Mouse (Mus musculus): Measurements from ENCODE around the gene Pagr1a. TPM values are rescaled to one million over a fixed set of nuclear protein-coding genes. Genes with fewer than 3 reads are reported as not detected.

Pagr1a gene
- polyA plus RNA-seq, 1 experiment from 2014 or later: 61.3 TPM

DNA sequence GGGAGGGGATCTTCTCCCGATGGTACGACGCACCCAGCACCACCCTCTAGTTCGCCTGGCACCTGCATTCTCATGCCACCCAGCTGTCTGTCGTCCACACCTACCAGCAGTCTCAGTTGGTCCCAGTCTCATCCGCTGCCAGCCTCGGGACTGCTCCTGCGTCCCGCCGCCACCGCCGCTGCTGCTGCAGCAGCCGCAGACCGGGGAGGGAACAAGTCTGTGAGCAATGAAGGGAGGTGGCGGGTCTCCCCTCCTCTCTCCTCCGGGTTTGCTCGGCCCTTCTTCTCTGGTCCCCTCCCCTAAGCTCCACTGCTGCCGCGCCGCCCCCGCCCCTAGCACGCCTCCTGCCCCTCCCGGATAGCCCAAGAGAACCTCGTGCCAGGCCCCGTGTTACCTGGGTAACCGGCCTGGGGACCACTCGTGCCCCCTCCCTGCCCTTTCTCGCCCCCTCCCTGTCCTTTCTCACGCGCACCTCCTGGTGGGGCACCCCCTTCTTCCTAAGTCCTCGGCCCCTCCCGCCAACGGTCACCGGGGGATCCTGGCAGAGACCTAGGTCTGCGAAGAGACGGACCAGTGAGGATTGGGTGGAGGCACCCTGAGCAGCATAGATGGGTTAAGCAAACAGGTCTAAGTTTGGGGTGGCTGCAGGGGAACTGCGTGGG lies 3.9 kb upstream of the Pagr1a start, which contains the start of the genes Gm42742 and Prrt2:
Gene Gm42742, minus strand, starts transcription at position 197 of the 662 bp plus-strand sequence.
Gene Prrt2, minus strand, starts transcription at position 311 of the 662 bp plus-strand sequence.
- H3K4me1 ChIP-seq (ENCODE audit: insufficient read depth, low read length): peaks cover 72% of the 10 kb centered on the region

DNA sequence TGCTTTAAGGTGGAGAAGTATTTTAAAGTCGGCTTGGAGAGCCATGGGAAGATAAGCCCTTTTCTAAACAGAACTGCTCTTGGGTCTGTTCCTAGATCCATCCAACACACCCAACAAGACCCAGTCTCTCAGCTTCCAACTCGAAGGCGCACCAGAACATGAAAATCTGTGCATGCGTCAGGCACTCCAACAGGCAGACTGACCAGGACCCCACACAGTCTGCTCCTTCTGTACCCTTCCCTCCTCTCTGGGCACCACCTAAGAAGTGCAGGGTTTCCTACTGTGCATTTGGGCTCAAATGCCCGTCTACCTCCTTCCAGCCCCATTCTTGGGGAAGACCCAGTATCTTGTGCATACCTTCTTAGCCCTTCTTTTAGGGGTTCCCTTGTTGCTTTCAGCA lies 3.3 kb upstream of the Pagr1a start:
- no peak for ATAC-seq (ENCODE audit: low FRiP score, low TSS enrichment)

More for the DNA sequence above, 3.9 kb upstream of the Pagr1a start, which contains the start of the genes Gm42742 and Prrt2:
- Histone ChIP-seq H3K9me3 (ENCODE audit: low read length) (no peaks in the 10 kb centered on the region), H3K9ac (replicated peaks; ENCODE audit: low read length) (peak within 1 kb of the TSS; percentile 64), H3K27me3 (ENCODE audit: insufficient read depth, low read length) (no peaks in the 10 kb centered on the region), H3K36me3 (ENCODE audit: insufficient read depth, low read length) (peaks cover 29% of the 10 kb centered on the region), H3K4me2 (replicated peaks; ENCODE audit: low read depth, low read length) (peak within 1 kb of the TSS; percentile 63), H3K27ac (ENCODE audit: low read length) (peak within 1 kb of the TSS; percentile 58), H3K4me3 (ENCODE audit: low read length) (peak within 1 kb of the TSS; percentile 48)
- ATAC-seq (ENCODE audit: low FRiP score, low TSS enrichment): peak; percentile 12; the same call in 1 of the 2 replicates
- WGBS: 1% methylated on average over 30 of the region's 37 CpGs

DNA sequence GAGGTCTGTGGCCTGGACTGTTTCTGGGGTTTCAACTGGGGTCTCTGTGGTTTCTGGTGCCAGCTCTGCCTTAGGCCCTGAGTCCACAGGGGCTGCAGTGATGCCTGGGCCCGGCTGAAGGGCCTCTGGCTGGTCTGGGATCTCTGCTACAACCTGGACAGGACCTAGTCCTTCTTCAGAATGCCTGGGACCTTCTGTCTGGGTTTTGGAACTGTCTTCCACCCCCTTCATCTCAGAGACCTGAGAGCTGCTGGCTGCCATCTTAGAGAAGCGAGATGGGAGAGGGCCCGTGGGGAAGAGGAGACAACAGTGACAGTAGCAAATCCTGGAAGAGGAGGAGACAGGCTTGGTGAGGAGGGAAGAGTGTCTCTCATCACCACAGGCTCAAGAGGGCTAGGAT lies 2.9 kb upstream of the Pagr1a start:
- peak overlapping the region; percentile 63 for H3K4me2 ChIP-seq (replicated peaks; ENCODE audit: low read depth, low read length)
- peak overlapping the region; percentile 48 for H3K4me3 ChIP-seq (ENCODE audit: low read length)
- H3K27ac ChIP-seq (ENCODE audit: low read length): peak overlapping the region; percentile 40
- WGBS: 58% methylated on average over 3 of the region's 3 CpGs
- H3K9me3 ChIP-seq (ENCODE audit: low read length): no peaks in the 10 kb centered on the region
- no peaks in the 10 kb centered on the region for H3K27me3 ChIP-seq (ENCODE audit: insufficient read depth, low read length)
- H3K36me3 ChIP-seq (ENCODE audit: insufficient read depth, low read length): peaks cover 35% of the 10 kb centered on the region
- H3K4me1 ChIP-seq (ENCODE audit: insufficient read depth, low read length): peaks cover 82% of the 10 kb centered on the region
- ATAC-seq (ENCODE audit: low FRiP score, low TSS enrichment): no peak
- H3K9ac ChIP-seq (replicated peaks; ENCODE audit: low read length): peak overlapping the region; percentile 64

More for the DNA sequence above, 3.3 kb upstream of the Pagr1a start:
- peak overlapping the region; percentile 63 for H3K4me2 ChIP-seq (replicated peaks; ENCODE audit: low read depth, low read length)
- peak overlapping the region; percentile 48 for H3K4me3 ChIP-seq (ENCODE audit: low read length)
- no peaks in the 10 kb centered on the region for H3K27me3 ChIP-seq (ENCODE audit: insufficient read depth, low read length)
- H3K36me3 ChIP-seq (ENCODE audit: insufficient read depth, low read length): peaks cover 31% of the 10 kb centered on the region
- H3K4me1 ChIP-seq (ENCODE audit: insufficient read depth, low read length): peaks cover 77% of the 10 kb centered on the region
- H3K27ac ChIP-seq (ENCODE audit: low read length): peak overlapping the region; percentile 58
- WGBS: 41% methylated on average over 5 of the region's 5 CpGs
- H3K9me3 ChIP-seq (ENCODE audit: low read length): no peaks in the 10 kb centered on the region
- peak overlapping the region; percentile 64 for H3K9ac ChIP-seq (replicated peaks; ENCODE audit: low read length)

DNA sequence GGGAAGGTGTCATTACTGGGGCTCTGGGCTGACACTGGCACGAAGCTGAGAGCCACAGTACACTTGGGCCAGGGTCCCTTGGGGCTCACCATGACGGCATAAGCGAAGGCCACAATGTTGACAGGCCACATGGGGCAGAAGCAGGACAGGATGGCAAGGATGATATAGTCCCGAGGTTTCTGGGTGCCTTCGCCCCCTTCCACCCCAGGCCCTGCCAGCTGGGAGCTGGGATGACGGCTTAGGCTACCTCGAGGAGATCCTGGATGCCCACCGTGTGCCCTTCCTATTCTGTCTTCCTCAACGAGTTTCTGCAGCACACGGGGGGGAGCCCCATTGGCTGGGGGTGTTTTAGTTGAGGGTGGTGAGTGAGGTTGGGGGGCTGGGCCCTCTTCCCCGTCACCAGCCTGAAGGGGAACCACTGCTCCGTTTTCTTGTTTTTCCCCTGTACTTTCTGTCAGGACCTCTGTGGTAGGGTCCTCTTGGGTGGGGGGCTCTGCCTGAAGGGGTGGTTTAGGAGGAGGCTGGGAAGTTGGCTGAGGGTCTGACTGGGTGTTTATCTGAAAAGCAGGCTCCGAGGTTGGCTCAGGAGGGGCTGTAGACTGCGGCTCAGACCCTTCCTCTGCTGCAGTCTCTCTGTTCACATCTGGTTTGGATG lies 2.3 kb upstream of the Pagr1a start:
- Histone ChIP-seq H3K27me3 (ENCODE audit: insufficient read depth, low read length) (no peaks in the 10 kb centered on the region), H3K4me1 (ENCODE audit: insufficient read depth, low read length) (peaks cover 82% of the 10 kb centered on the region), H3K9ac (replicated peaks; ENCODE audit: low read length) (peak overlapping the region; percentile 64), H3K36me3 (ENCODE audit: insufficient read depth, low read length) (peaks cover 32% of the 10 kb centered on the region), H3K27ac (ENCODE audit: low read length) (no peak overlapping the region), H3K4me3 (ENCODE audit: low read length) (no peak overlapping the region), H3K9me3 (ENCODE audit: low read length) (no peaks in the 10 kb centered on the region), H3K4me2 (replicated peaks; ENCODE audit: low read depth, low read length) (peak overlapping the region; percentile 63)
- 75% methylated on average over 14 of the region's 14 CpGs for WGBS
- no peak for ATAC-seq (ENCODE audit: low FRiP score, low TSS enrichment)

DNA sequence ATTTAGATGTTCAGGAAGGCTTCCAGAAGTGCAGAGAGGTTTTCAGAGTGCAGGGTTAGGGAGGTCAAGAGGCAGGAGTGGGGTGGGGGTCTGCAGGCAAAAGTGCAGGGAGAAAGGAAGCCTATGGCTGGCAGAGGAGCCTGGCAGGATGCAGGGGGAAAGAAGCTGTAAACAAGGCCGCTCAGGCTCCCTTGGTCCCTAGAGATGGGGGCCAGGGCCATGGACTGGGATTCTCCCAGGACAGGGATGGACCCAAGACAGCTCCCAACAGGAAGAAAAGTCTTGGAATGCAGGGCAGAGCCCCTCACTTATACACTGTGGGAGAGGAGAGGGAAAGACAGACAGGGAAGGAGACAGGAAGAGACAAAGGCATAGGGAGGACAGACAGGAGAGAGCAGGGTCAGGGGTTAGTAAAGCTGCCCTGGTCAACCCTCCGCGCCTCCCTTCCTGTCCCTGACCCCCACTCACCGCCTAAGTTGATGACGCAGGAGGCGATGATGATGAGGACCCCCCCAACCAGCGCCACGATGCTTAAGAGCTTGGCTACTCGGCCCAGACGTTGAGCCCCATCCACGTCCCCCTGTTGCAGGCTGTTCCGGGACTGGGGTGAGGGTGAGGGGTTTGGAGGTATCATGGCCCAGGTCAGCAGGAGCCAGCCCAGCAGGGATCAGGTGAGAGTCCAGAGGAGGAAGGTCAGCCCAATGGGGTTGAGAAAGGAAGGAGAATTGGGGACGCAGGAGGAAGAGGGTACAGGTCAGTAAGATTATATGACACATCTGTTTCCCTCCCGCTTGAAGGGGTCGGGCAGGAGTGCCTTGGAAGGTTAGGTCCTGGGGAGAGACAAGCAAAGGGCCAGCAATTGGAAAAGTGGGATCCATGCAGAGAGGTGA lies 1.5 kb upstream of the Pagr1a start:
- Histone ChIP-seq H3K27ac (ENCODE audit: low read length) (peak overlapping the region; percentile 98), H3K36me3 (ENCODE audit: insufficient read depth, low read length) (peaks cover 24% of the 10 kb centered on the region), H3K4me2 (replicated peaks; ENCODE audit: low read depth, low read length) (peak overlapping the region; percentile 28), H3K4me3 (ENCODE audit: low read length) (no peak overlapping the region; the same call in 1 of the 2 replicates), H3K9me3 (ENCODE audit: low read length) (no peaks in the 10 kb centered on the region), H3K9ac (replicated peaks; ENCODE audit: low read length) (peak overlapping the region; percentile 35), H3K27me3 (ENCODE audit: insufficient read depth, low read length) (no peaks in the 10 kb centered on the region), H3K4me1 (ENCODE audit: insufficient read depth, low read length) (peaks cover 80% of the 10 kb centered on the region)
- WGBS: 47% methylated on average over 15 of the region's 15 CpGs
- no peak for ATAC-seq (ENCODE audit: low FRiP score, low TSS enrichment)

DNA sequence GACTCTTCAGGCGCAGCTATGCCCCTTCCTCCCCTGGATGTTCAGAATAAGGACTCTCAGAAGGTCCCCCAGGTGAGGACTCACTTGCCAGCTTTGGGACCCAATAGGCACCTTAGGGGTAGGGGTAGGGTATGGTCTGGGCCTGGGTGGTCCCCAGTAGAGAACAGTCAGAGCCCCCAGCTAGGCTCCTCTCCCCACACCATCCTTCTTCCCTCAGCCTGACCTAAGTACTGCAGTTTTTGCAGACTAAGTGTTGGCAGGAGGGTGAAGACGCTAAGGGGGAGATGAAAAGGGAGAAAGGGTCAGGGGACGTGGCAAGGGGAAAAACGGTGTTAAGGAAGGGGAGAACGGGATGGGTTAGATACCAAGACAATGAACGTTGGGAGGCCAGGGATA lies 796 bp upstream of the Pagr1a start:
- Histone ChIP-seq H3K36me3 (ENCODE audit: insufficient read depth, low read length) (peaks cover 24% of the 10 kb centered on the region), H3K27ac (ENCODE audit: low read length) (peak overlapping the region; percentile 98), H3K4me3 (ENCODE audit: low read length) (no peak overlapping the region; the same call in 1 of the 2 replicates), H3K27me3 (ENCODE audit: insufficient read depth, low read length) (no peaks in the 10 kb centered on the region), H3K9ac (replicated peaks; ENCODE audit: low read length) (peak overlapping the region; percentile 35), H3K4me1 (ENCODE audit: insufficient read depth, low read length) (peaks cover 78% of the 10 kb centered on the region), H3K4me2 (replicated peaks; ENCODE audit: low read depth, low read length) (peak overlapping the region; percentile 17; the same call in 1 of the 2 replicates), H3K9me3 (ENCODE audit: low read length) (no peaks in the 10 kb centered on the region)
- 35% methylated on average over 6 of the region's 6 CpGs for WGBS
- no peak for ATAC-seq (ENCODE audit: low FRiP score, low TSS enrichment)

DNA sequence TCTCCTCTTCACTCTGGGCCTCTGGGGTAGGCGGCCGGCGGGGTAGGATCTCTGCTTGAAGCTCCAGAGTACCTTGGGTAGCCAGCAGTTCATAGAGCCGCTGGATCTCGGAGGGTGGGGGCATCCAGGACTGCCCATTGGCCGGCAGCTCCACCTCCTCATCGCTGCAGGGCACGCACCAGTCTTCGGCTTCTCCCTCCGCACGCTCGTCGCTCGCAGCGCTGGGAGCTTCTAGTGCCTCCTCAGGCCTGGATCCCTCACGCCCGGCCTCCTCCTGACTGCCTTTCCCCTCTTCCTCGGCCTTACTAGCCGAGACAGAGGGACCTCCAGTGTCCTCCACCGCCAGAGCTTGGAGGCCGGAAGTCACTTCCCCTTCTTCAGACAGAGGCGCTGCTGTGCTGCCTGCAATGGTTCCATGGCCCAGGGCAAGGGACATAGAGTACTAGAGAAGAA lies 640 bp downstream of the Pagr1a start:
- H3K4me2 ChIP-seq (replicated peaks; ENCODE audit: low read depth, low read length): peak overlapping the region; percentile 82
- WGBS: 0% methylated on average over 22 of the region's 22 CpGs

DNA sequence TGATC lies 869 bp downstream of the Pagr1a start, which contains the start of gene Pagr1b:
Gene Pagr1b, minus strand, starts transcription at position 4 of the 5 bp plus-strand sequence.
- Histone ChIP-seq H3K9ac (replicated peaks; ENCODE audit: low read length) (peak within 1 kb of the TSS; percentile 81), H3K36me3 (ENCODE audit: insufficient read depth, low read length) (peaks cover 20% of the 10 kb centered on the region), H3K27ac (ENCODE audit: low read length) (peak within 1 kb of the TSS; percentile 98), H3K4me3 (ENCODE audit: low read length) (peak within 1 kb of the TSS; percentile 73), H3K27me3 (ENCODE audit: insufficient read depth, low read length) (no peaks in the 10 kb centered on the region), H3K4me2 (replicated peaks; ENCODE audit: low read depth, low read length) (peak within 1 kb of the TSS; percentile 82), H3K4me1 (ENCODE audit: insufficient read depth, low read length) (peaks cover 61% of the 10 kb centered on the region), H3K9me3 (ENCODE audit: low read length) (no peaks in the 10 kb centered on the region)
- ATAC-seq (ENCODE audit: low FRiP score, low TSS enrichment): no peak

More for the DNA sequence above, 640 bp downstream of the Pagr1a start:
- peak; percentile 46 for ATAC-seq (ENCODE audit: low FRiP score, low TSS enrichment)
- Histone ChIP-seq H3K27me3 (ENCODE audit: insufficient read depth, low read length) (no peaks in the 10 kb centered on the region), H3K9ac (replicated peaks; ENCODE audit: low read length) (peak overlapping the region; percentile 81), H3K27ac (ENCODE audit: low read length) (peak overlapping the region; percentile 98), H3K4me3 (ENCODE audit: low read length) (peak overlapping the region; percentile 73), H3K9me3 (ENCODE audit: low read length) (no peaks in the 10 kb centered on the region), H3K36me3 (ENCODE audit: insufficient read depth, low read length) (peaks cover 20% of the 10 kb centered on the region), H3K4me1 (ENCODE audit: insufficient read depth, low read length) (peaks cover 63% of the 10 kb centered on the region)

DNA sequence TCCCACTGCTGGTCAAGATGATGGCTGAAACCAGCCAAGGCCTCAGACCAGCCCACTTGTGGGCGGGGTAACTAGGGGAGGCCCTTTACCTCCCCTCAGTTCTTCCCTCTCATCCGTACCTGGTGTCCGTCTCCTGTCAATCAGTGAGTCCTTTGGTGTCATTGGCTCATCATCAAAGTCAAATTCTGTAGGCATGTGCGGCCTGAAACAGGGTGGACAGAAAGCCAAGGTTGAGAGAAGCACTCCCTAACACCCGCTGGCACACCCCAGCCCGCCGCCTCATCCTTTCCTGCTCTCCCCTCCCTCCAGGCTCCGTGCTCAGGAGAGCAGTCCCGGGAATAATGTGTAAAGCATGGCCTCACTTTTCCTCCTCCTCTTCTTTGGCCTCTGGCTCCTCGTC lies 1.1 kb downstream of the Pagr1a start:
- Histone ChIP-seq H3K27me3 (ENCODE audit: insufficient read depth, low read length) (no peaks in the 10 kb centered on the region), H3K9ac (replicated peaks; ENCODE audit: low read length) (peak overlapping the region; percentile 81), H3K9me3 (ENCODE audit: low read length) (no peaks in the 10 kb centered on the region), H3K4me2 (replicated peaks; ENCODE audit: low read depth, low read length) (peak overlapping the region; percentile 82), H3K4me1 (ENCODE audit: insufficient read depth, low read length) (peaks cover 59% of the 10 kb centered on the region), H3K4me3 (ENCODE audit: low read length) (peak overlapping the region; percentile 73), H3K27ac (ENCODE audit: low read length) (peak overlapping the region; percentile 98), H3K36me3 (ENCODE audit: insufficient read depth, low read length) (peaks cover 20% of the 10 kb centered on the region)
- peak; percentile 13 for ATAC-seq (ENCODE audit: low FRiP score, low TSS enrichment)
- WGBS: 0% methylated on average over 10 of the region's 10 CpGs
